Mouse (Mus musculus) midbrain, embryonic 13.5 days (tissue): ENCODE results near the gene Chn1. TPM values are rescaled to one million over a fixed set of nuclear protein-coding genes. Genes with fewer than 3 reads are reported as not detected.

Experiments used
- ATAC-seq: fragments of 200-750 bp; cut with Nextera tagmentation; 2 replicates; pipeline ENCODE4 v1.8.0; 2017; ENCODE audit warnings: mild to moderate bottlenecking, moderate TSS enrichment, moderate library complexity
- H3K27ac ChIP-seq: fragments of 300-500 bp; sonication (generic); 2 replicates; pipeline ENCODE4 v1.5.1; 2015; ENCODE audit warnings: inconsistent platforms, mild to moderate bottlenecking, moderate library complexity
- H3K27me3 ChIP-seq: fragments of 300-500 bp; sonication (generic); 2 replicates; pipeline ENCODE4 v1.6.1; 2015; ENCODE audit warnings: mild to moderate bottlenecking, inconsistent platforms
- H3K36me3 ChIP-seq: fragments of 300-500 bp; sonication (generic); 2 replicates; pipeline ENCODE4 v1.6.1; 2015; ENCODE audit warnings: mild to moderate bottlenecking, inconsistent platforms
- H3K4me1 ChIP-seq: fragments of 300-500 bp; sonication (generic); replicated peaks from 2 replicates; pipeline ENCODE4 v1.6.1; 2015; ENCODE audit warnings: inconsistent platforms
- H3K4me2 ChIP-seq: fragments of 300-500 bp; sonication (generic); replicated peaks from 2 replicates; pipeline ENCODE4 v1.6.1; 2015; ENCODE audit warnings: moderate library complexity, mild to moderate bottlenecking, inconsistent platforms
- H3K4me3 ChIP-seq: fragments of 300-500 bp; sonication (generic); replicated peaks from 2 replicates; pipeline ENCODE4 v1.5.1; 2015; ENCODE audit warnings: mild to moderate bottlenecking, inconsistent platforms
- H3K9ac ChIP-seq: fragments of 300-500 bp; sonication (generic); replicated peaks from 2 replicates; pipeline ENCODE4 v1.6.1; 2015; ENCODE audit warnings: mild to moderate bottlenecking, inconsistent platforms
- H3K9me3 ChIP-seq: fragments of 300-500 bp; sonication (generic); 2 replicates; pipeline ENCODE4 v1.6.1; 2016; ENCODE audit warnings: mild to moderate bottlenecking, inconsistent platforms
- WGBS: fragments of 180-500 bp; shearing (Covaris S2); methylation state at CpG from one replicate; pipeline ENCODE4 v1.1.7; 2015; 5-methylcytosine and 5-hydroxymethylcytosine counted together
- polyA plus RNA-seq: library from polyadenylated mRNA; unstranded; fragments of >200 nt; fragmentation: Nextera tagmentation; extraction: Ambion mirVana; gene quantifications from 2 replicates; pipeline ENCODE4 v1.2.1, GENCODE M21; 2015

The Chn1 gene
- polyA plus RNA-seq, 1 experiment from 2014 or later, result 109 TPM

DNA sequence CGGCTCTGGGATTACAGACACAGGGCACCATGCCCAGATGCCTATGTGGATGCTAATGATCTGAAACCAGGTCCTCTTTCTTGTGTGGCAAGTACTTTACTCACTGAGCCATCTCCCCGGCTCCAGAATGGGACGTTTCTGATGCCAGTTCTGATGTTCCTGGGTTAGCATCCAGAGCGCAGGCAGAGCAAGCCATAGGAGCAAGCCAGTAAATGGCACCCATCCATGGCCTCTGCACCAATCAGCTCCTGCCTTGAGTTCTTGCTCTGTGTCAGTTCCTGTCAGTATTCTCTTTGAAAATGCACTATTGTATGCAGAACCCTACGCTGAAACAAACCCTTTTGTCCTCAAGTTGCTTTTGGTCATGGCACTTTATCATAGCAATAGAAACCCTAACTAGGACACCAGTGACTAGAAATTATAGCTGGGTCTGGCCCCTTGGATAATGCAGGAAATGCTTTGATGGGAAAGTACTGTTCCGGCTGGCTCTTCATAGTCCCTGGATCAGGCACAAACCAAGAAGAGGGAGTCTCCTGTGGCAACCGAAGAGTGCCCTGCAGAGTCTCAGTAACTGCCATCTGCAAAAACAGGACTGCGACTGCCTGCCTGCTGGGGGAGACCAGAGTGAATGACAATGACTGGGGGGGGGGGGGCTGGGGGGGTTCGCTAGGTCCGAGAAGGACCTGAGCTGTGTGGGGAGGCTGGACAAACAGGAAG is 188.6 kb downstream of the Chn1 start:
- ATAC-seq, result no peak
- no peak overlapping the region for H3K9ac ChIP-seq
- no peaks in the 10 kb centered on the region for H3K36me3 ChIP-seq
- H3K27me3 ChIP-seq, result peaks cover 28% of the 10 kb centered on the region; the same call in 1 of the 2 replicates
- H3K4me2 ChIP-seq, result no peak overlapping the region
- no peak overlapping the region for H3K27ac ChIP-seq
- no peak overlapping the region for H3K4me3 ChIP-seq
- WGBS, result 45% methylated on average over 10 of the region's 10 CpGs
- no peaks in the 10 kb centered on the region for H3K9me3 ChIP-seq
- H3K4me1 ChIP-seq, result peaks cover 18% of the 10 kb centered on the region

DNA sequence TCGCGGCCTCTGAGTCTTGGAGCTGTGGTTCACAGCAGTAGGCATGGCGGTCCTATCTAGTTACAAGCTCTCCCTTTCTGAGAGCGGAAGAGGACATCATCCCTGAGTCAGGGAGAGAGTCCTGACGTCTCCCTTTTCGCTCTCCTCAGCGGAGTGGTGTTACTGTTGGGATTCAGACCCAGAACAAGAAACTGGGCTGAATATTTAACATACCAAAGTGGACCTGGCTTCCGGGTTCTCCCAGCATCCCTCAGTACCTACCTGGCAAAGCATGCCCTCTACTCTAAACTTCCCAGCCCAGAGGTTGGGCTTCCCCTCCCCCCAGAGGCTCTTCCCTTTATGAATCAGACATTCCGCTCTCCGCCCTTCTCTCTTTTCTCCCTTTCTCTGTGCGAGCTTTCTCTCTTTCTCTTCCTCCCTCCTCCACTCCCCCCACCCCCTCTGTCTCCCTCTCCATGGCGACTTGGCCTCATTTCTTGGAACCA is 189.8 kb downstream of the Chn1 start:
- Histone ChIP-seq H3K36me3 (no peaks in the 10 kb centered on the region), H3K27ac (no peak overlapping the region)
- 10% methylated on average over 12 of the region's 12 CpGs for WGBS

DNA sequence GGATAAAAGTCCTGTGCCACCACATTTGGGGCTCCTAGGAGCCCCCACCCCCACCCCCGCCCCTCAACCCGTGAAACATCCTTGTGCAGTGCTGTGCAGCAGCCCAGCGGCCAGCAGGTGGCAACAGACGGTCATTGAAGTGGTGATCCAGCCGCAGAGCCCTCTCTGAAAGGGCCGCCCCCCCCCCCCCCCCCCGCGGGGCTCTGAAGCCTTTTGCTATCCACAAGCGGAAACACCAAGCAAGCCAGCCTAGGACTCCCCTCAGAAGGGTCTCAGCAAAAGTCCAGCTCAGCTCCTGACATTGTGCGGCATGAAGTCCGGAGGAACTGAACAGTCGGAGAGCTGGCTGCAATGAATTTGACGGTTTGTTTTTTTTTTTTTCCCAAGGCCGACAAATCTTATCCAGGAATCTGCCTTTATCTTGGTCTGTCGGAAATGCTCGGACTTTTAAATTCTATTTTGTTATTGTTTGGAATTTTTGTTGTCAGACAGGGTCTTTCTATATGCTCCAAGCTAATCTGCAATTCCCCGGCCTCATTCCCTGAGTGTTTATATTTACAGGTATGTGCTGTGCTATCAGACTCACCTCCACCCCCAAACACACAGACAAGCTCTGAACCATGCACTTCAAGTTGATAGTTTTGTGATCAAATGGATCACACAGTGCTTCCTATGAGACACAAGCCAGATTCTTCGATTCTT is 190.3 kb downstream of the Chn1 start:
- Histone ChIP-seq H3K9ac (peak overlapping the region; percentile 47), H3K27me3 (peaks cover 20% of the 10 kb centered on the region; the same call in 1 of the 2 replicates), H3K4me1 (peaks cover 9% of the 10 kb centered on the region), H3K27ac (no peak overlapping the region), H3K4me3 (peak overlapping the region; percentile 43), H3K36me3 (no peaks in the 10 kb centered on the region), H3K4me2 (peak overlapping the region; percentile 63), H3K9me3 (no peaks in the 10 kb centered on the region)
- WGBS, result 3% methylated on average over 18 of the region's 18 CpGs
- peak; percentile 84 for ATAC-seq

More for the DNA sequence above, 189.8 kb downstream of the Chn1 start:
- H3K27me3 ChIP-seq, result peaks cover 23% of the 10 kb centered on the region; the same call in 1 of the 2 replicates
- peak; percentile 43; the same call in 1 of the 2 replicates for ATAC-seq
- H3K9me3 ChIP-seq, result no peaks in the 10 kb centered on the region
- peak overlapping the region; percentile 63 for H3K4me2 ChIP-seq
- peak overlapping the region; percentile 47 for H3K9ac ChIP-seq
- H3K4me3 ChIP-seq, result peak overlapping the region; percentile 43
- peaks cover 15% of the 10 kb centered on the region for H3K4me1 ChIP-seq

DNA sequence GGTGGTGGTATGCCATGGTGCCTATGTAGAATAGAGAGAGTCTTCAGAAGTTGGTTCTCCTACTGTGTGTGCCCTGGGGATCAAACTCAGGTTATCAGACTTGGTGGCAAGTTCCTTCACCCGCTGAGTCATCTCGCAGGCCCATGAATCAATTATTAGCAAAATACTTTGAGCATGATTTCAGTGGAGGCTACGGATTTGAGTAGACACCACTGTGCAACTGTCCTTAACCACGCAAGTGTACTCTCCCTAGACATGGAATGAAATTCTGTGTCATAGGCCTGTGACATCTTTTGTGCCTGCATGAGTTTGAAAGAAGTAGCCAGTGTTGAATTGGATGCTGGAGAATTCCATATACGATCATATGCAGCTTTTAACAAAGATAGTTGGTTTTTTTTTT is 194.4 kb downstream of the Chn1 start:
- Histone ChIP-seq H3K27me3 (0 out of 2 replicates have a peak, but pooled peaks cover 5% of the 10 kb centered on the region), H3K9ac (no peak overlapping the region), H3K9me3 (no peaks in the 10 kb centered on the region), H3K27ac (no peak overlapping the region), H3K4me1 (peaks cover 8% of the 10 kb centered on the region), H3K36me3 (no peaks in the 10 kb centered on the region), H3K4me2 (no peak overlapping the region), H3K4me3 (no peak overlapping the region)
- ATAC-seq, result no peak
- WGBS, result 89% methylated on average over 5 of the region's 5 CpGs

DNA sequence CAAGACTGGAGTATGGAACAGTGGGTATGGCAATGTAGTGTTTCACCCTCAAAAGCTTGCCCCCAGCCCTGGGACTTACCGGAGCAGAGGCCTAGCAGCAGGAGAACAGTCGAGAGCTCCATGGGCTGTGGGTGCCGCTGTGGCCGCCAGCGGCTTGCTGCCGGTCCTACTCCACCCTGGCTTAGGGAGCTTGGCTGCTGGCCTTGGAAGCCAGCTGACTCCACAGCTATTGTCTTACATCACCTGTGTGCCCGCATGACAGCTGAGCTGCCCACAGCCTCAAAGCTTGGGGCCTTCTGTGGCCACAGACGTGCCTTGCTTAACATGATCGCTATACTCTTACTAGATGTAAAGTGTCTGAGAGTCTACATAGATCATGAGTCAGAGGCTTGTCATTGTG is 195.0 kb downstream of the Chn1 start, which contains the start of gene Chrna1:
TSS of gene Chrna1 (minus strand) at position 173 of the 400 bp plus-strand sequence.
- H3K4me1 ChIP-seq, result peaks cover 3% of the 10 kb centered on the region; the same call in 1 of the 2 replicates
- no peak within 1 kb of the TSS for H3K4me2 ChIP-seq
- H3K4me3 ChIP-seq, result no peak within 1 kb of the TSS
- H3K9me3 ChIP-seq, result no peaks in the 10 kb centered on the region
- no peak within 1 kb of the TSS for H3K27ac ChIP-seq
- H3K9ac ChIP-seq, result no peak within 1 kb of the TSS
- H3K27me3 ChIP-seq, result 0 out of 2 replicates have a peak, but pooled peaks cover 5% of the 10 kb centered on the region
- H3K36me3 ChIP-seq, result no peaks in the 10 kb centered on the region
- WGBS, result 94% methylated on average over 9 of the region's 9 CpGs
- no peak for ATAC-seq

DNA sequence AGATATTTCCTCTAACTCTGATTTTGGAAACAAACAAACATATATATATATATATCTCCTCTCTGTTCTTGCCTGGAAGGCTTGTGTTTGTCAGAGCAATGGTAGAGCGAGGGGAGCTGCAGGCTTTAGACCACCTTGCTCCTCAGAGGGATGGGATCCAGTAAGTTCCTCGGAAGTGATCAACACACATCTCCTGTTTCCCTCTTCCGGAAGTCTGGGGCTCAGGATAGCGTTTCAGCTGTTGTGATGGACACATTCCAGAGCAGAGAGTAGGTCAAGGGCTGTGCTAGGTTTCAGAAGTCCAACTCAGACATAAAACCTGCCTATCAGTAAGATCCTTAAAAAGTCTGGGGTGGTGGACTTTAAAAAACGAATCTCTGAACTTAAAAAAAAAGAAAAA is 196.0 kb downstream of the Chn1 start:
- Histone ChIP-seq H3K36me3 (no peaks in the 10 kb centered on the region), H3K9me3 (no peaks in the 10 kb centered on the region), H3K27ac (no peak overlapping the region), H3K4me2 (no peak overlapping the region), H3K4me1 (no peaks in the 10 kb centered on the region), H3K27me3 (0 out of 2 replicates have a peak, but pooled peaks cover 8% of the 10 kb centered on the region), H3K9ac (no peak overlapping the region), H3K4me3 (no peak overlapping the region)
- WGBS, result 77% methylated on average over 5 of the region's 5 CpGs
- no peak for ATAC-seq

DNA sequence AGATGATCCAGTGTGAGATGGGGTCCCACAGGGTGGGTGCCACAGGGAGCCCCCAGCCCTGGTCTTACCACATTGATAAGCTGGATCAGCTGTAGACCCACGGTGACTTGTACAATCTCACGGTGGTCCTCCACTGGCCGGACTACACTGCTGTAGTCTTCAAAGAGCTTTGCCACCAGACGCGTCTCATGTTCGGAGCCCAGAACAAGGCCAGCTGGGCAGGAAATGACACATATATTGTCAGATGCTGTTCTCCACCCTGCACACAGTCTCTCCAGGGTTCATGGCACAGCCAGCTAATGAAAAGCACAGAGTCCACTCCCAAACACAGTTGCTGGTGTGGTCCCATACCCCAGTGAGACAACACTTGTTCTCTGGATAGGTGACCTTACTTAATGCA is 200.7 kb downstream of the Chn1 start:
- 0 out of 2 replicates have a peak, but pooled peaks cover 6% of the 10 kb centered on the region for H3K4me1 ChIP-seq
- H3K9me3 ChIP-seq, result no peaks in the 10 kb centered on the region
- 0 out of 2 replicates have a peak, but pooled peaks cover 8% of the 10 kb centered on the region for H3K27me3 ChIP-seq
- 91% methylated on average over 6 of the region's 6 CpGs for WGBS
- no peak overlapping the region for H3K4me3 ChIP-seq
- no peaks in the 10 kb centered on the region for H3K36me3 ChIP-seq
- no peak overlapping the region for H3K9ac ChIP-seq
- no peak overlapping the region for H3K27ac ChIP-seq
- H3K4me2 ChIP-seq, result no peak overlapping the region
- no peak for ATAC-seq

DNA sequence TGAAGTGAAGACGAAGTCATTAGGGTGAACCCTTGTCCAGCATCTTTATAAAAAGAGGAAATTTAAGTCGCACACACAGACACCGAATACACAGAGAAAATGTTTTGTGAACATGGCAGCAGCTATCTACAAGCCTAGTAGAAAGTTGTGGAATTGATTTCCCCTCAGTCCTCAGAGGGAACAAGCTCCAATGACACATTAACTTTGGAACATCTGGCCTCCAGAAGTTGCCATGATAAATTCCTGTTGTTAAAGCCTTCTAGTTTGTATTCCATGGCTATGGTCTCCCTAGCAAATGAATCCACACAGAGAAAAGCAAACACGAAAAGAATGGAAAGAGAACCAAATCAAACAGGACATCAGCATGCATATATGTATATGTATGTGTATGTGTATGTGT is 201.6 kb downstream of the Chn1 start:
- Histone ChIP-seq H3K9ac (no peak overlapping the region), H3K9me3 (no peaks in the 10 kb centered on the region), H3K4me3 (no peak overlapping the region), H3K27ac (no peak overlapping the region), H3K4me2 (no peak overlapping the region), H3K36me3 (no peaks in the 10 kb centered on the region), H3K27me3 (peaks cover 13% of the 10 kb centered on the region), H3K4me1 (0 out of 2 replicates have a peak, but pooled peaks cover 6% of the 10 kb centered on the region)
- no peak for ATAC-seq
- WGBS, result 94% methylated on average over 4 of the region's 4 CpGs

DNA sequence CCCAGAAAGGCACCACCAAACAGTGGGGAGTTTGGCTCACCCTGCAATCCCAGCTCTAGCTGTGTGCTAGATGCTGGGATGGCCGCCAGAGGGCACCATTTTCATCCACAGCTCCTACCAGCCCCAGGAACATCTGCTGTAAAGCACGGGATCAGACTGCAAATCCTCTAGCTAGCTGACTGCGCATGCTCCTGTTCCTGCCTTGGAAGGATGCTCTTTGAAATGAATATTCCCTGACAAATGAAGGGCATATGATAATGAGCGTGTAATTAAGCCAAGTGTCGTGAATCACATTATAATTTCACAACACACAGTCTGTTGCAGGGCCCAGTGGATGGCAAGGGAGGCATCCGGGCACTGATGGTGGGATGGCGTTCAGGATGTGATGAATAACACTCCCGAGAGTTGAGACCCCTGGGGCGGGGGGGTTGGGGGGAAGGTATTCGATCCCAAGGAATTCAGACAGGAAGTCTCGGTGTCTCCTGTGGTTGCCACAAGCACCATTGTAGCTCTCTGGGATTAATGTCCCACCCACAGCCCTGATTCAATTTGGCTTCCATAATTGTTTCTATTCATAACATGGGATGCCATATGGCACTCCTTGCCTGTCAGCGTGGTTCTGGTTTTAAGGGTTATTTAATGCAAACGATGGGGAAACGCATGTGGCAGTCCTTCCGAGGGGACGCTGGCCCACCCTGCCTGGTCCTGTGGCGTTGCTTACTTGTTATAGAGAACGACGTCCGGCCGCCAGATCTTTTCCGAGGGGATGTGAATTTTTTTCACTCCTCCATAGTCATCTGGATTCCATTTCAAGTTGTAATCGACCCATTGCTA is 202.4 kb downstream of the Chn1 start:
- Histone ChIP-seq H3K27ac (peak overlapping the region; percentile 65), H3K9me3 (no peaks in the 10 kb centered on the region), H3K4me1 (0 out of 2 replicates have a peak, but pooled peaks cover 6% of the 10 kb centered on the region), H3K4me3 (peak overlapping the region; percentile 35), H3K36me3 (no peaks in the 10 kb centered on the region), H3K9ac (0 out of 2 replicates have a peak overlapping the region, but pooled peaks have one; percentile 29), H3K4me2 (peak overlapping the region; percentile 56), H3K27me3 (peaks cover 20% of the 10 kb centered on the region)
- WGBS, result 15% methylated on average over 23 of the region's 23 CpGs
- peak; percentile 94 for ATAC-seq

DNA sequence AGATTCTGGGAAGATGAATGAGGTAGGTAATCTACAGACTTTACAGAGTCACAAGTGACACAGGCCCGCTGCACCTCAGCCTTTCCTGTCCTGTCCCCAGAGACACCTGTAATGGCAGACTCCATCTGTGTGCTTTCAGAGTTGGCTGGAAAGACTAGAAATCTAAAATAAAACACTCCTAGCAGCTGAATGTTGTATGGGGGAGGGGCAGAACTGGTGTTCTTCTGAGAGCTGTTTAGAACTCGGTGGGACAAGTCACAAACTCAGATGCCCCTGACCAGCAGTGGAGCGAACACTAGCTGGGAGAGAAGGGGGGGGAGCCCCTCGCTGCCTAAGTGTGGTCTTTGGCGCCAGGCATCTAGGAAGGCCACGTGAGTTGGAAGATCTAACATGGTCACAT is 203.2 kb downstream of the Chn1 start:
- Histone ChIP-seq H3K36me3 (no peaks in the 10 kb centered on the region), H3K4me2 (no peak overlapping the region), H3K9me3 (no peaks in the 10 kb centered on the region), H3K4me3 (no peak overlapping the region), H3K9ac (no peak overlapping the region), H3K4me1 (0 out of 2 replicates have a peak, but pooled peaks cover 6% of the 10 kb centered on the region), H3K27ac (no peak overlapping the region), H3K27me3 (peaks cover 20% of the 10 kb centered on the region)
- no peak for ATAC-seq
- WGBS, result 69% methylated on average over 6 of the region's 6 CpGs

DNA sequence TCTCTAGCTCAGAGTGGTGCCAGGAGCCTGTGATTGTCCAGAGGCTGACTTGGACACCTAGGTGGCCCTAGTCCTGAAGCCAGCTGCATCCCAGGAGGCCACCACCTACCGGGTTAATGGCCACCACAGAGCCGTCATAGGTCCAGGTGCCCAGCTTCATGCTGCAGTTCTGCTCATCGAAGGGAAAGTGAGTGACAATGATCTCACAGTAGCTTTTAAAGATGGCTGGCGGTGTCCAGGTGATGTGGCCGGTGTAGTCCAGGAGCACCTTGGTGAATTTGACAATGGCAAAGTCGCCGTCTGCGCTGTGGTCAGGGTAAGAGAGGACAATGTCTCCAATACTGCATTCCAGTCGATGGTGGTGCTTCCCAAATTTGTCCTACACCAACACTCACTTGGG is 203.8 kb downstream of the Chn1 start:
- peaks cover 20% of the 10 kb centered on the region for H3K27me3 ChIP-seq
- H3K9me3 ChIP-seq, result no peaks in the 10 kb centered on the region
- no peaks in the 10 kb centered on the region for H3K36me3 ChIP-seq
- peaks cover 11% of the 10 kb centered on the region for H3K4me1 ChIP-seq
- H3K27ac ChIP-seq, result no peak overlapping the region
- H3K4me2 ChIP-seq, result no peak overlapping the region
- 95% methylated on average over 9 of the region's 9 CpGs for WGBS
- no peak for ATAC-seq
- H3K4me3 ChIP-seq, result no peak overlapping the region
- no peak overlapping the region for H3K9ac ChIP-seq
